Mouse (Mus musculus): ENCODE data around the gene Gm3233.

- TF ChIP-seq CTCF (IDR thresholded peaks at IDR 0.05; ENCODE audit: borderline replicate concordance, control insufficient read depth, extremely low read depth, insufficient read depth, low read length, poor library complexity): no peak
- TF ChIP-seq POLR2A (IDR thresholded peaks at IDR 0.05; ENCODE audit: control insufficient read depth, extremely low read depth, insufficient read depth, low read length, poor library complexity): no peak
These were observed 31.2 kb downstream of the Gm3233 start for GRCm38 (mm10) chr10:77728280-77728679.
